Mouse (Mus musculus): ENCODE measurements at regions not wholly inside any gene's neighbourhood (a gene's known extent, or its start where the extent isn't known, plus 50 kb on each side); places are given as distances from the start of the nearest gene placed in this dataset.

GRCm38 (mm10) chr3:144257714-144258517, 52.9 kb upstream of the Lmo4 start:
- Histone ChIP-seq H3K27ac (no peak overlapping the region), H3K4me3 (no peak overlapping the region)
- DNase-seq: no peak
- no peak for TF ChIP-seq CTCF (IDR thresholded peaks at IDR 0.05)
- intact Hi-C loops (cut with DNase I): no loop called here

- DNase-seq: no peak
- TF ChIP-seq CTCF (IDR thresholded peaks at IDR 0.05): no peak
- Histone ChIP-seq H3K4me3 (no peak overlapping the region), H3K27ac (no peak overlapping the region)
- intact Hi-C loops (cut with DNase I): no loop called here
Measured at GRCm38 (mm10) chr3:144257196-144257595, 52.2 kb upstream of the Lmo4 start.

GRCm38 (mm10) chr3:144255596-144256550, 50.9 kb upstream of the Lmo4 start:
- DNase-seq: no peak
- no peak for TF ChIP-seq CTCF (IDR thresholded peaks at IDR 0.05)
- intact Hi-C loops (cut with DNase I): no loop called here
- Histone ChIP-seq H3K27ac (peak overlapping the region; percentile 9; the same call in 1 of the 2 replicates), H3K4me3 (no peak overlapping the region)

Data from gastrocnemius, adult 2 months (tissue).